16 mouse cellular contexts compared by ENCODE assay signal in the genomic region with DNA sequence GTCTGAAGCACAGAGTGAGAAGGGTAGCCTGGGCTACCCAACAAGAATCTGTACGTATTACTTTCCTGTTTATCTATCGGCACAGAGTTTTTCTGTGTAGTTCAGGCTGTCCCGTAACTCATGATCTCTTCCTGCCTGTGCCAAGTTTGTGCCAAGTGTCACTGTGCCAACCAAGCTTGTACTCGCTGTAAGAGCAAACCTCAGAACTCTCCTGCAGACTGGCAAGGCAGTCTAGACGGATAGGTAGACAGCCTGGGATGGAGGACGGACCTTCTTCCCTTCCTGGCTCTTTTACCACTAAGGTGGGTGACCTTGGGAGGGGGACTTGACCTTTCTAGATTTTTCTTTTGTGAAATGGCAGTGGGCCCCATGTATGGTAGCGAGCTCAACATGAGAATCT.
"Had no signal": no experiment of that assay in that cellular context is flagged by ENCODE, and none has a peak within 500 bp of the region (broad histone marks: within the 10 kb centered on the region; RNA-seq: fewer than 3 reads in every experiment).

No protein-coding gene starts in this region.

- DNase-seq: liver, postnatal 0 days; lung, adult 2 months; lung, postnatal 14 days; lung, postnatal 36 days; midbrain, embryonic 14.5 days; right cerebral cortex, postnatal 14 days; thymus, adult 2 months; thymus, postnatal 25 days; thymus, postnatal 4 days had no signal

- H3K27me3 ChIP-seq: lung, embryonic 15.5 days; neural tube, embryonic 12.5 days; stomach, embryonic 15.5 days had no signal

- H3K27ac ChIP-seq: lung, embryonic 15.5 days; macrophage; midbrain, embryonic 12.5 days; neural tube, embryonic 12.5 days; stomach, embryonic 15.5 days; stomach, postnatal 0 days had no signal

- H3K4me1 ChIP-seq: lung, embryonic 15.5 days; midbrain, embryonic 12.5 days; neural tube, embryonic 12.5 days had no signal

- H3K4me3 ChIP-seq: lung, embryonic 15.5 days; megakaryocyte, embryonic 14.5 days; midbrain, embryonic 12.5 days; neural tube, embryonic 12.5 days; stomach, embryonic 15.5 days had no signal

- H3K36me3 ChIP-seq: lung, embryonic 15.5 days; midbrain, embryonic 12.5 days; neural tube, embryonic 12.5 days; stomach, embryonic 15.5 days had no signal

- H3K9me3 ChIP-seq: lung, embryonic 15.5 days; midbrain, embryonic 12.5 days; neural tube, embryonic 12.5 days; stomach, embryonic 15.5 days had no signal
